Mouse (Mus musculus) heart, postnatal 0 days (tissue): ENCODE measurements around the gene Mafg.

Experiments
- CTCF ChIP-seq: IDR thresholded peaks from 2 replicates; pipeline ENCODE4 v1.5.1; 2016; ENCODE audit warnings: antibody characterized with exemption, control low read depth, low read depth
- EP300 ChIP-seq: IDR thresholded peaks from 2 replicates; pipeline ENCODE4 v1.6.1; 2016; ENCODE audit warnings: antibody characterized with exemption, low read depth

DNA sequence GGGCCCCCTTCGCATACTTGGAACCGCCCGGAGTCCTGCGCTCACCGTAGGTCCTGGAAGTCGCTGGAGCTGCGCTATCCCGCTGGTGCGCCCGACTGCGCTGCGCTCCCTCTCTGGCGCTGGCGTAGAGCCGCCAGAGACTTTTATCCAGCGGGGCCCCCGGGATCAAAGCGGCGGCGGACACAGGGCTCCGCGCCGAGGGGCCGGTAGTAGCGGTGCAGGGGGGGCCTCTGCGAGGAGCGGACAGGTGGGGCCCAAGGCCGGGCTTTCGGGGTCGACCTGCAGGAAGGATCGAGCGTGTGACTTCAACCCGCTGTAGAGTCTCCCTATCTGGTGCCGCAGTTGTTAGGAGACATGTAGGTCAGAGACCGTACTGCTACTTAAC, 27.7 kb upstream of the Mafg start, which contains the start of gene Notum:
- no peak for TF ChIP-seq CTCF
- no peak for TF ChIP-seq EP300
